Mouse (Mus musculus) lung, adult 2 months (tissue): ENCODE measurements at regions not wholly inside any gene's neighbourhood (a gene's known extent, or its start where the extent isn't known, plus 50 kb on each side); places are given as distances from the start of the nearest gene placed in this dataset.

Experiments used
- CTCF ChIP-seq: fragments of 200-500 bp; IDR thresholded peaks from 2 replicates; pipeline ENCODE4 v1.5.1; 2011; ENCODE audit warnings: mild to moderate bottlenecking, low read length, control low read depth; ENCODE audit not compliant: insufficient read depth
- POLR2A ChIP-seq: fragments of 200-500 bp; IDR thresholded peaks from 2 replicates; pipeline ENCODE4 v1.6.1; 2011; ENCODE audit warnings: low read depth, mild to moderate bottlenecking, control low read depth, low read length, borderline replicate concordance; ENCODE audit errors: extremely low read depth

GRCm38 (mm10) chr13:111186833-111187232 is 68.0 kb upstream of the Actbl2 start:
- no peak for TF ChIP-seq CTCF
- TF ChIP-seq POLR2A: no peak
